Mouse (Mus musculus) E14TG2a.4 (cell line): ENCODE results near the gene Dtd1.

Experiments
- H3K27me3 ChIP-seq: 2 replicates; pipeline ENCODE4 v1.6.1; 2014; ENCODE audit warnings: low read length, control low read depth; ENCODE audit not compliant: insufficient read depth
- H3K36me3 ChIP-seq: 2 replicates; pipeline ENCODE4 v1.6.1; 2014; ENCODE audit warnings: low read length, control low read depth; ENCODE audit not compliant: insufficient read depth
- H3K4me1 ChIP-seq: replicated peaks from 2 replicates; pipeline ENCODE4 v1.6.1; 2014; ENCODE audit warnings: low read depth, low read length, control low read depth
- H3K4me3 ChIP-seq: replicated peaks from 2 replicates; pipeline ENCODE4 v1.5.1; 2014; ENCODE audit warnings: mild to moderate bottlenecking, low read length
- H3K9me3 ChIP-seq: 2 replicates; pipeline ENCODE4 v1.6.1; 2014; ENCODE audit warnings: low read length, control low read depth
- CTCF ChIP-seq: conservative IDR thresholded peaks from 2 replicates; pipeline ENCODE4 v1.5.1; 2014; ENCODE audit warnings: low read length
- NANOG ChIP-seq: IDR thresholded peaks from 2 replicates; pipeline ENCODE4 v1.6.1; 2014; ENCODE audit warnings: borderline replicate concordance, low read length, mixed read lengths
- POU5F1 ChIP-seq: IDR thresholded peaks from 2 replicates; pipeline ENCODE4 v1.6.1; 2014; ENCODE audit warnings: low read length, borderline replicate concordance

Gene Dtd1

DNA sequence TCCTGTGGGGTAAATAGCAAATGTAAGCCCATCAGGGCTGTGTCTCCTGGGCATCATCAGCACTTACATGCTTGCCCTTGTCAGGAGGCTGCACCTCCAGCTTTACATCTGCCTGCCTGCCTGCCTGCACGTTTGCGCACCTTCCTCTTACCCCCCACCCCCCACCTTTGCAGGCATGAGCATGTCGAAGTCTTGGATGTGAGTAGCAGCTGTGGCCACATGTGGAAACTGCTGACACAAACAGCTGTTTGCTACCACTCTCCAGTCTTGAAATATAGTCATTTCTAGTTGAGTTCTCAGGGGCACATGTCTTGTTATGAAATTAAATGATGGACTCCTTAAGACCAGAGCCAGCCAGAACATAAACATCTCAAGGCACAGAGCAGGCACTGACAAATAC lies 79.7 kb downstream of the Dtd1 start:
- Histone ChIP-seq H3K27me3 (no peaks in the 10 kb centered on the region), H3K4me1 (peaks cover 21% of the 10 kb centered on the region), H3K9me3 (no peaks in the 10 kb centered on the region), H3K4me3 (no peak overlapping the region), H3K36me3 (peaks cover 4% of the 10 kb centered on the region; the same call in 1 of the 2 replicates)
- no peak for TF ChIP-seq CTCF
- TF ChIP-seq POU5F1, result no peak
- TF ChIP-seq NANOG, result no peak

DNA sequence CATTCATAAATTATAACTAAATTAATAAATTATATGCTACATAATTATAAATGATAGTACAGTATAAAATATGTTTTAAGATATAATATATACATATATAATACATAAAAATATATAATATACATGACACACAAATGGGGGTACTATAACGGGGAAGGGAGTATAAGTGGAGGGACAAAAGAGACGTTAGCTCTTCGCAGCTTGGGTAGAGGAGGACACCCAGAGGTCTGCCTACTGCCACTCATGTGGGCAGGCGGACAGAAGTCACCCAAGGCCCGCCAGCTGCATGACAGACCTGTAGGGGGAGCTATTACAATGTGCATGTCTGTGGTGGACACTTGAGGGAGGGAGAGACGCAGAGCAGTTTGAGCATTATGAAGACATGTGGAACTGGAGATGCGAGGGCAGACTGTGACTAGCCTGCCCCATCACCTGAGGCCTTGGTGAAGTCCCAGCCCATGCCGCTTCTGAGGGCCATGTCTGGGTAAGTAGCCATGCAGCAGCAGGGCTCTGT lies 92.6 kb downstream of the Dtd1 start:
- Histone ChIP-seq H3K4me1 (no peaks in the 10 kb centered on the region), H3K4me3 (no peak overlapping the region), H3K36me3 (no peaks in the 10 kb centered on the region), H3K9me3 (no peaks in the 10 kb centered on the region), H3K27me3 (no peaks in the 10 kb centered on the region)
- TF ChIP-seq CTCF (peak; percentile 61), POU5F1 (no peak)

DNA sequence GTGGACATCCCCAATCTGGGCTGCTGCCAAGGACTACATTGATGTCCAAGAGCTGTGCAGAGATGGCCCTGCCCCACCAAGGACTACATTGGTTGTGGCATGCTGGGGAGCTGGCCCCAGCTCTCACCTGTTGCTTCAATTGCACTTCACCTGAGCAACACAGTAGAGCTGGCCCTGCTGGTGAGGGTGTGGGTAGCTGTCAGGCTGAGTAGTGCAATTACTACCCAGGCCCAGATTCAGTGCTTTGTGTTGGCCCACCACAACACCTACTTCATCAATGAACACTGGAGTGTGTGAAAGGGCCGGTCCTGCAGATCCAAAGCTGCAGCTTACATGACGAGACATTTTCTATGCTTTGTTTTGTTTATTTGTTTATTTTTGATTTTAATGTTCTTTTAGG lies 93.1 kb downstream of the Dtd1 start:
- H3K4me3 ChIP-seq, result no peak overlapping the region
- H3K36me3 ChIP-seq, result no peaks in the 10 kb centered on the region
- H3K9me3 ChIP-seq, result no peaks in the 10 kb centered on the region
- no peaks in the 10 kb centered on the region for H3K27me3 ChIP-seq
- peaks cover 3% of the 10 kb centered on the region for H3K4me1 ChIP-seq
- no peak for TF ChIP-seq POU5F1
- no peak for TF ChIP-seq NANOG
- no peak for TF ChIP-seq CTCF

DNA sequence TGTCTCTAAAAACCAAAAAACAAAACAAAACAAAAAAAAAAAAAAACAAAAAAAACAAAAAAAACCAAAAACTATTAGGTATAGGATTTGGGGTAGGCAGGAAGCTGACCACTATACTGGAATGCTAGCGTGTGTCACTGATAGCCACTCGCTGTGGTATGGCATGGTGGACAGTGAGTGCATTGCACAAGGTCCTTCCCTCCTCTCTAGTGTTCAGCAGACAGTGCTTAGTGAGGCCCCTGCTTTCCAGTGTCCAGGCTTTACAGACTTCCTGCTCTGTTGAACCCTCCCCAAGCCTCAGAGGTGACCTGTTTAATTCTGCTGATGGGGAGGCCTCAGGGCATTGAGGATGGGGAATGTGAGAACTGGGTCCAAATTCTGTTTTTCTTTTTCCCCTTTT lies 95.2 kb downstream of the Dtd1 start:
- peaks cover 18% of the 10 kb centered on the region for H3K4me1 ChIP-seq
- H3K9me3 ChIP-seq, result no peaks in the 10 kb centered on the region
- H3K27me3 ChIP-seq, result no peaks in the 10 kb centered on the region
- TF ChIP-seq CTCF (no peak), NANOG (no peak), POU5F1 (no peak)
- no peaks in the 10 kb centered on the region for H3K36me3 ChIP-seq
- H3K4me3 ChIP-seq, result no peak overlapping the region

DNA sequence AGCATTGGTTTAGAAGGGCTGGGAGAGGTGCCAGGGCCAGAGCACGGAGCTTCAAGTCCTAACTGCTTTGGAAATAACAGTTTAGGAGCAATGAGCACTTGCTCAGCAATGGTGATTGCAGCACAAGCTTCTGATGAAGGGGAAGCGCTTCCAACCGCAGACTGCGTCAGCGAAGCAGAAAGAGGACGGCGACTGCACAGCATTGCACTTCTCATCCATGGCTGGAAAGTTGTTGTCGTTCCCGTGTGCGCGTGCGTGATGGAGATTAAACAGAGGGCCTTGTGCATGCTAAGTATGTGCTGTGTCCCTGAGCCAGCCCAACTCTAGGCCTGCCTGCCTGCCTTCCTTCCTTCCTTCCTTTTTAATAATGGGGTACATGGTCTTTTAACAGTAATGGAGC lies 98.3 kb downstream of the Dtd1 start:
- Histone ChIP-seq H3K9me3 (no peaks in the 10 kb centered on the region), H3K27me3 (no peaks in the 10 kb centered on the region), H3K4me1 (peaks cover 27% of the 10 kb centered on the region), H3K4me3 (peak overlapping the region; percentile 39; the same call in 1 of the 2 replicates), H3K36me3 (no peaks in the 10 kb centered on the region)
- no peak for TF ChIP-seq POU5F1
- TF ChIP-seq CTCF, result no peak
- TF ChIP-seq NANOG, result no peak

DNA sequence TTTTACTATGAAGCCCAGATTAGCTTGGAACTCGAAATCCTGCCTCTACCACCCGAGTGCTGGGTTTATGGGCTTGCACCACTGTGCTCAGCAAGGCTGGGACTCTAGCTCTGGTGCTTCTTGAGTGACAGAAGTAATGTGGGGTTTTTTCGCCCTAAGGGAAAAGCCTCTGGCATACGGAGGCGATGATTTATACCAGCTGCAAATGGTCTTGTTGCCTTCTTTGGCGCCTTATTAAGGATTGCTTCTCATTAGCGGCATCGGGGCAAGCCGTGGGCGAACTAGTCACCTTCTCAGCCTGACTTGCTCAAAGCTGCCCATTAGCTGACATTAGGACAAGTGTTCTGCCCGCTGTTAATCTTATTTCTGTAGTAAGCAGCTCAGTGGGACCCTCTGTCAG lies 100.9 kb downstream of the Dtd1 start:
- Histone ChIP-seq H3K4me3 (no peak overlapping the region), H3K27me3 (no peaks in the 10 kb centered on the region), H3K9me3 (no peaks in the 10 kb centered on the region), H3K4me1 (peaks cover 28% of the 10 kb centered on the region), H3K36me3 (no peaks in the 10 kb centered on the region)
- no peak for TF ChIP-seq POU5F1
- TF ChIP-seq NANOG, result no peak
- TF ChIP-seq CTCF, result no peak

DNA sequence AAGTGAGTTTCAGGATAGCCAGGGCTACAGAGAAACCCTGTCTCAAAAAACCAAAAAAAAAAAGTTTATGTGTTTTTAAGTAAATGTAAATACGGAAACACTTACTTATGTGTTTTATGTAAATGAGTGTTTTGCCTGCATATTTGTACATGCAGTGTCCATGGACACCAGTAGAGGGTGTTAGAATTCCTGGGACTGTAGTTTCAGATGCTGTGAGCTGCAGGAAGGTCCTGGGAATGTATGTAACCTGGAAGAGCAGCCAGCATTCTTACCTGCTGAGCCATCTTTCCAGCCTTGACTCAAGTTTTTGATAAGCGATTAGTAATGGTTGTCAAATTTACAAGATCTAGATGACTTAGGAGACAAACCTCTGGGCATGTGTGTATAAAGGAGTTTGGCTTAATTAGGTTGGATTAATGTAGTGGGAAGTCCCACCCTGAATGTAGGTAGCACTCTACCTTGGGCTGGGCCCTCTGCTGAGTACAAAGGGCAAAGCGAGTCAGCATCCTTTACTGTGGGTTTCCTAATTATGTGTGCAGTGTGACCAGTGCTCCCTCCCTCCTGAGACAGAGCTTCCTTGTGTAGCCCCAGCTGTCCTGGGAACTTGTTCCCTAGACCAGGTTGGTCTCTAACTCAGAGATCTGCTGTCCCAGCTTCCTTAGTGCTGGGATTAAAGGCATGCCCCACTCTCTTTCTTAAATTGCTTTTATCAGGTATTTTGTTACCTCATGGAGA lies 101.9 kb downstream of the Dtd1 start:
- TF ChIP-seq NANOG, result no peak
- no peak for TF ChIP-seq POU5F1
- TF ChIP-seq CTCF, result no peak; the same call in 1 of the 2 replicates
- Histone ChIP-seq H3K36me3 (no peaks in the 10 kb centered on the region), H3K9me3 (no peaks in the 10 kb centered on the region), H3K4me1 (peaks cover 28% of the 10 kb centered on the region), H3K4me3 (no peak overlapping the region), H3K27me3 (no peaks in the 10 kb centered on the region)

DNA sequence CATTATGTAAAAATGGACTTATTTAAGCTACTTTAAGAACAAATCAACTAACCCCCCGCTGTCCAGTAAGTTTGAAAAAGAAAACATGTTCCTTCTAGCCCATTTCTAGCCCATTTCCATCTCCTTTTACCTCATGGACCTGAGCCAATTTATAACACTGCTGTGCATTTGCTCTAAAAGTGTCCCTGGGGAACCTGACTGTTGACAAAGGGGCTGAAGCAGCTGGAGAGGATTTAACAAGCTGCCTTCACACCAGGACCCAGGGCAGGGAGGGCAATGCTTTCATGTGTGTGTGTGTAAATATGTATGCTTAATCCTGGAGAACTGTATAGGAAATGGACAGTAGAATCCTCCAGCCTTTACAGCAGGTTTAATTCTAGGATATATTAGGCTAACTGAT lies 109.6 kb downstream of the Dtd1 start:
- TF ChIP-seq CTCF (no peak), NANOG (no peak), POU5F1 (no peak)
- Histone ChIP-seq H3K27me3 (no peaks in the 10 kb centered on the region), H3K9me3 (peaks cover 12% of the 10 kb centered on the region), H3K36me3 (no peaks in the 10 kb centered on the region), H3K4me1 (peaks cover 26% of the 10 kb centered on the region), H3K4me3 (no peak overlapping the region)

DNA sequence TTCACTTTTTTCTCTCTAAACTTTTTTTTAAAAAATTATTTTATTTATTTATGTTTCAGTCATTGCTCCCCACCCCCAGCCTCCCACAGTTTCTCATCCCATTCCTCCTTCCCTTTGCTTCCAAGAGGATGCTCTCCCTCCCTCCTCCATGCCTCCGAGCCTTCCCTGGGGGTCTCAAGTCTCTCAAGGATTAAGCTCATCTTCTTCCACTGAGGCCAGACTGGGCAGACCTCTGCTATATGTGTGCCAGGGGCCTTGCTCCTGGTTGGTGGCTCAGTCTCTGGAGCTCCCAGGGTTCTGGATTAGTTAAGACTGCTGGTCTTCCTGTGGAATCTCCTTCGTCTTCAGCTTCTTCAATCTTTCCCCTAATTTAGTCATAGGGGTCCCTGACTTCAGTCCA lies 110.0 kb downstream of the Dtd1 start:
- peaks cover 30% of the 10 kb centered on the region for H3K4me1 ChIP-seq
- H3K36me3 ChIP-seq, result no peaks in the 10 kb centered on the region
- no peak for TF ChIP-seq POU5F1
- no peaks in the 10 kb centered on the region for H3K27me3 ChIP-seq
- H3K9me3 ChIP-seq, result peaks cover 12% of the 10 kb centered on the region
- no peak overlapping the region for H3K4me3 ChIP-seq
